Mouse (Mus musculus): Measurements from ENCODE around the gene Fam71e2. TPM values are rescaled to one million over a fixed set of nuclear protein-coding genes. Genes with fewer than 3 reads are reported as not detected.

The Fam71e2 gene
- polyA plus RNA-seq, 1 experiment = not detected

GRCm38 (mm10) chr7:4725169-4725568 lies 45.9 kb downstream of the Fam71e2 start, which contains the start of gene Tmem150b:
Tmem150b (minus strand) TSS chr7:4725249.
- no peaks in the 10 kb centered on the region for H3K36me3 ChIP-seq (ENCODE audit: control insufficient read depth, insufficient read depth)
- H3K79me2 ChIP-seq (ENCODE audit: control insufficient read depth, insufficient read depth) = no peaks in the 10 kb centered on the region
- H3K27me3 ChIP-seq (ENCODE audit: control insufficient read depth, insufficient read depth, insufficient read length) = no peaks in the 10 kb centered on the region
- H3ac ChIP-seq (ENCODE audit: control insufficient read depth, insufficient read length) = no peak within 1 kb of the TSS
- no peak within 1 kb of the TSS for H3K4me3 ChIP-seq
- H3K4me2 ChIP-seq (ENCODE audit: low read depth) = no peak within 1 kb of the TSS
- TF ChIP-seq TCF12 (IDR thresholded peaks at IDR 0.05; ENCODE audit: insufficient read depth, poor library complexity, severe bottlenecking) (no peak), E2F4 (IDR thresholded peaks at IDR 0.05; ENCODE audit: insufficient read depth) (no peak), SRF (IDR thresholded peaks at IDR 0.05; ENCODE audit: control insufficient read depth, insufficient read length, low read depth) (no peak), USF1 (IDR thresholded peaks at IDR 0.05; ENCODE audit: low read depth) (no peak), TCF3 (IDR thresholded peaks at IDR 0.05; ENCODE audit: insufficient read length, low read depth) (no peak)

GRCm38 (mm10) chr7:4724359-4724758 lies 46.7 kb downstream of the Fam71e2 start:
- Histone ChIP-seq H3K4me3 (no peak overlapping the region), H3K36me3 (ENCODE audit: control insufficient read depth, insufficient read depth) (no peaks in the 10 kb centered on the region), H3K79me2 (ENCODE audit: control insufficient read depth, insufficient read depth) (no peaks in the 10 kb centered on the region), H3K4me2 (ENCODE audit: low read depth) (no peak overlapping the region), H3K27me3 (ENCODE audit: control insufficient read depth, insufficient read depth, insufficient read length) (no peaks in the 10 kb centered on the region), H3ac (ENCODE audit: control insufficient read depth, insufficient read length) (no peak overlapping the region)
- no peak for TF ChIP-seq MYOD1 (IDR thresholded peaks at IDR 0.05; ENCODE audit: control insufficient read depth in 1 of 3, insufficient read length in 2 of 3, low read depth in 2 of 3)
- TF ChIP-seq MAX (IDR thresholded peaks at IDR 0.05; ENCODE audit: low read depth) = no peak
- TF ChIP-seq TCF12 (IDR thresholded peaks at IDR 0.05; ENCODE audit: insufficient read depth, poor library complexity, severe bottlenecking) = no peak
- TF ChIP-seq TCF3 (IDR thresholded peaks at IDR 0.05; ENCODE audit: insufficient read length, low read depth) = no peak
- no peak for TF ChIP-seq MYOG (IDR thresholded peaks at IDR 0.05; ENCODE audit: control insufficient read depth in 1 of 3, insufficient read depth in 1 of 3, insufficient read length in 2 of 3, low read depth in 2 of 3)
- no peak for TF ChIP-seq USF1 (IDR thresholded peaks at IDR 0.05; ENCODE audit: low read depth)
- TF ChIP-seq REST (IDR thresholded peaks at IDR 0.05; ENCODE audit: insufficient read depth, insufficient read length) = no peak
- no peak for TF ChIP-seq SRF (IDR thresholded peaks at IDR 0.05; ENCODE audit: control insufficient read depth, insufficient read length, low read depth)

- H3K27me3 ChIP-seq (ENCODE audit: control insufficient read depth, insufficient read depth, insufficient read length) = no peaks in the 10 kb centered on the region
- H3K79me2 ChIP-seq (ENCODE audit: control insufficient read depth, insufficient read depth) = no peaks in the 10 kb centered on the region
- no peak overlapping the region for H3K4me3 ChIP-seq
- no peaks in the 10 kb centered on the region for H3K36me3 ChIP-seq (ENCODE audit: control insufficient read depth, insufficient read depth)
- no peak overlapping the region for H3ac ChIP-seq (ENCODE audit: control insufficient read depth, insufficient read length)
- H3K4me2 ChIP-seq (ENCODE audit: low read depth) = no peak overlapping the region
- TF ChIP-seq POLR2AphosphoS2 (IDR thresholded peaks at IDR 0.05; ENCODE audit: insufficient read length, low read depth) (no peak), E2F4 (IDR thresholded peaks at IDR 0.05; ENCODE audit: insufficient read depth) (no peak), MYOD1 (IDR thresholded peaks at IDR 0.05; ENCODE audit: control insufficient read depth in 1 of 3, insufficient read length in 2 of 3, low read depth in 2 of 3) (no peak), MYOG (IDR thresholded peaks at IDR 0.05; ENCODE audit: control insufficient read depth in 1 of 3, insufficient read depth in 1 of 3, insufficient read length in 2 of 3, low read depth in 2 of 3) (no peak), REST (IDR thresholded peaks at IDR 0.05; ENCODE audit: insufficient read depth, insufficient read length) (no peak), MAX (IDR thresholded peaks at IDR 0.05; ENCODE audit: low read depth) (no peak), CEBPB (IDR thresholded peaks at IDR 0.05; ENCODE audit: insufficient read depth, poor library complexity, severe bottlenecking) (no peak), TCF12 (IDR thresholded peaks at IDR 0.05; ENCODE audit: insufficient read depth, poor library complexity, severe bottlenecking) (no peak), SRF (IDR thresholded peaks at IDR 0.05; ENCODE audit: control insufficient read depth, insufficient read length, low read depth) (no peak), TCF3 (IDR thresholded peaks at IDR 0.05; ENCODE audit: insufficient read length, low read depth) (no peak), USF1 (IDR thresholded peaks at IDR 0.05; ENCODE audit: low read depth) (no peak)
Measured at GRCm38 (mm10) chr7:4723508-4723907, 47.6 kb downstream of the Fam71e2 start.

GRCm38 (mm10) chr7:4719276-4719675 lies 51.8 kb downstream of the Fam71e2 start:
- Histone ChIP-seq H3K27me3 (ENCODE audit: control insufficient read depth, insufficient read depth, insufficient read length) (no peaks in the 10 kb centered on the region), H3K4me3 (no peak overlapping the region), H3K79me2 (ENCODE audit: control insufficient read depth, insufficient read depth) (no peaks in the 10 kb centered on the region), H3ac (ENCODE audit: control insufficient read depth, insufficient read length) (no peak overlapping the region), H3K36me3 (ENCODE audit: control insufficient read depth, insufficient read depth) (no peaks in the 10 kb centered on the region), H3K4me2 (ENCODE audit: low read depth) (no peak overlapping the region)
- no peak for TF ChIP-seq E2F4 (IDR thresholded peaks at IDR 0.05; ENCODE audit: insufficient read depth)
- no peak for TF ChIP-seq TCF3 (IDR thresholded peaks at IDR 0.05; ENCODE audit: insufficient read length, low read depth)
- no peak for TF ChIP-seq SRF (IDR thresholded peaks at IDR 0.05; ENCODE audit: control insufficient read depth, insufficient read length, low read depth)
- no peak for TF ChIP-seq POLR2A (IDR thresholded peaks at IDR 0.05; ENCODE audit: insufficient read length, low read depth)
- TF ChIP-seq REST (IDR thresholded peaks at IDR 0.05; ENCODE audit: insufficient read depth, insufficient read length) = no peak
- no peak for TF ChIP-seq USF1 (IDR thresholded peaks at IDR 0.05; ENCODE audit: low read depth)
- no peak for TF ChIP-seq CEBPB (IDR thresholded peaks at IDR 0.05; ENCODE audit: insufficient read depth, poor library complexity, severe bottlenecking)
- TF ChIP-seq POLR2AphosphoS2 (IDR thresholded peaks at IDR 0.05; ENCODE audit: insufficient read length, low read depth) = no peak
- TF ChIP-seq MYOD1 (IDR thresholded peaks at IDR 0.05; ENCODE audit: control insufficient read depth in 1 of 3, insufficient read length in 2 of 3, low read depth in 2 of 3) = no peak
- TF ChIP-seq TCF12 (IDR thresholded peaks at IDR 0.05; ENCODE audit: insufficient read depth, poor library complexity, severe bottlenecking) = no peak

GRCm38 (mm10) chr7:4716955-4717354 lies 54.1 kb downstream of the Fam71e2 start:
- TF ChIP-seq POLR2A (IDR thresholded peaks at IDR 0.05; ENCODE audit: insufficient read length, low read depth) = no peak
- TF ChIP-seq MYOG (IDR thresholded peaks at IDR 0.05; ENCODE audit: control insufficient read depth in 1 of 3, insufficient read depth in 1 of 3, insufficient read length in 2 of 3, low read depth in 2 of 3) = no peak
- TF ChIP-seq MAX (IDR thresholded peaks at IDR 0.05; ENCODE audit: low read depth) = no peak
- TF ChIP-seq TCF12 (IDR thresholded peaks at IDR 0.05; ENCODE audit: insufficient read depth, poor library complexity, severe bottlenecking) = no peak
- TF ChIP-seq MYOD1 (IDR thresholded peaks at IDR 0.05; ENCODE audit: control insufficient read depth in 1 of 3, insufficient read length in 2 of 3, low read depth in 2 of 3) = no peak
- TF ChIP-seq USF1 (IDR thresholded peaks at IDR 0.05; ENCODE audit: low read depth) = no peak
- TF ChIP-seq SRF (IDR thresholded peaks at IDR 0.05; ENCODE audit: control insufficient read depth, insufficient read length, low read depth) = no peak
- TF ChIP-seq E2F4 (IDR thresholded peaks at IDR 0.05; ENCODE audit: insufficient read depth) = no peak
- no peak for TF ChIP-seq POLR2AphosphoS2 (IDR thresholded peaks at IDR 0.05; ENCODE audit: insufficient read length, low read depth)
- TF ChIP-seq CEBPB (IDR thresholded peaks at IDR 0.05; ENCODE audit: insufficient read depth, poor library complexity, severe bottlenecking) = no peak
- TF ChIP-seq REST (IDR thresholded peaks at IDR 0.05; ENCODE audit: insufficient read depth, insufficient read length) = no peak
- H3K36me3 ChIP-seq (ENCODE audit: control insufficient read depth, insufficient read depth) = no peaks in the 10 kb centered on the region

More at GRCm38 (mm10) chr7:4716955-4717354, 54.1 kb downstream of the Fam71e2 start:
- H3K79me2 ChIP-seq (ENCODE audit: control insufficient read depth, insufficient read depth) = no peaks in the 10 kb centered on the region
- no peak overlapping the region for H3ac ChIP-seq (ENCODE audit: control insufficient read depth, insufficient read length)
- H3K4me2 ChIP-seq (ENCODE audit: low read depth) = no peak overlapping the region
- H3K4me3 ChIP-seq = no peak overlapping the region
- H3K27me3 ChIP-seq (ENCODE audit: control insufficient read depth, insufficient read depth, insufficient read length) = no peaks in the 10 kb centered on the region
